Mouse (Mus musculus) kidney, adult 10 weeks (tissue): ENCODE measurements around the gene Hist1h4a. TPM values are rescaled to one million over a fixed set of nuclear protein-coding genes. Genes with fewer than 3 reads are reported as not detected.

Experiments
- polyA plus RNA-seq: library from polyadenylated mRNA; stranded (reverse); fragments of 350-450 nt; fragmentation: Illumina TruSeq; extraction: RNeasy Lipid Tissue Mini Kit (QIAGEN cat#74804); gene quantifications from one replicate; pipeline ENCODE4 v1.2.3, GENCODE M21; 2014; ENCODE audit warnings: low read depth, low replicate concordance

Hist1h4a gene
- not detected for polyA plus RNA-seq

GRCm38 (mm10) chr13:23760972-23761864 is at the start of gene Hist1h4a:
Hist1h4a (minus strand) TSS chr13:23761230.

GRCm38 (mm10) chr13:23806422-23807052 is 45.5 kb upstream of the Hist1h4a start, which contains the start of gene Slc17a2:
Slc17a2 (plus strand) TSS chr13:23806993.

GRCm38 (mm10) chr13:23769613-23770012 is 8.6 kb upstream of the Hist1h4a start, which contains the start of gene Trim38:
Trim38 (plus strand) TSS chr13:23769913.

GRCm38 (mm10) chr13:23763586-23764323 is 2.7 kb upstream of the Hist1h4a start, which contains the start of gene Hist1h1a:
Hist1h1a (plus strand) TSS chr13:23763666.

GRCm38 (mm10) chr13:23761871-23762821 is 1.1 kb upstream of the Hist1h4a start, which contains the start of gene Hist1h3a:
Hist1h3a (minus strand) TSS chr13:23762386.

GRCm38 (mm10) chr13:23756790-23757189 is 4.2 kb downstream of the Hist1h4a start, which contains the start of gene Hist1h4b:
Hist1h4b (plus strand) TSS chr13:23757013.

GRCm38 (mm10) chr13:23752067-23752741 is 8.8 kb downstream of the Hist1h4a start, which contains the start of gene Hist1h3b:
Hist1h3b (plus strand) TSS chr13:23752267.

GRCm38 (mm10) chr13:23750839-23751477 is 10.1 kb downstream of the Hist1h4a start, which contains the start of gene Hist1h2ab:
Hist1h2ab (plus strand) TSS chr13:23751126.

GRCm38 (mm10) chr13:23746201-23747080 is 14.6 kb downstream of the Hist1h4a start, which contains the start of gene Hist1h2bb:
Hist1h2bb (plus strand) TSS chr13:23746734.

GRCm38 (mm10) chr13:23745381-23746161 is 15.5 kb downstream of the Hist1h4a start, which contains the start of gene Hist1h3c:
Hist1h3c (minus strand) TSS chr13:23745602.

GRCm38 (mm10) chr13:23738677-23739068 is 22.4 kb downstream of the Hist1h4a start, which contains the start of gene Hist1h1c:
Hist1h1c (plus strand) TSS chr13:23738808.

Other genes with a start within 250 kb of the Hist1h4a start
- gene Hist1h4h, start 230.2 kb downstream of the Hist1h4a start, polyA plus RNA-seq: not detected
- not detected for gene Hist1h2af, start 227.3 kb downstream of the Hist1h4a start, polyA plus RNA-seq
- not detected for gene Hist1h3g, start 225.8 kb downstream of the Hist1h4a start, polyA plus RNA-seq
- 1.2 TPM for gene Hist1h2bh, start 217.8 kb downstream of the Hist1h4a start, polyA plus RNA-seq
- not detected for gene Hist1h3f, start 217.2 kb downstream of the Hist1h4a start, polyA plus RNA-seq
- not detected for gene Hist1h4f, start 209.6 kb downstream of the Hist1h4a start, polyA plus RNA-seq
- 3.8 TPM for gene Hist1h1d, start 208.0 kb downstream of the Hist1h4a start, polyA plus RNA-seq
- not detected for gene Hist1h3e, start 198.9 kb downstream of the Hist1h4a start, polyA plus RNA-seq
- not detected for gene Hist1h2ae, start 190.0 kb downstream of the Hist1h4a start, polyA plus RNA-seq
- gene Hist1h2bg, start 189.8 kb downstream of the Hist1h4a start, polyA plus RNA-seq: not detected
- not detected for gene Hist1h2bf, start 187.0 kb downstream of the Hist1h4a start, polyA plus RNA-seq
- gene Hist1h2ad, start 186.8 kb downstream of the Hist1h4a start, polyA plus RNA-seq: not detected
- gene Hist1h3d, start 185.5 kb downstream of the Hist1h4a start, polyA plus RNA-seq: 0.49 TPM
- 0.40 TPM for gene Hist1h4d, start 179.6 kb downstream of the Hist1h4a start, polyA plus RNA-seq
- 17.8 TPM for gene Hist1h2be, start 140.1 kb downstream of the Hist1h4a start, polyA plus RNA-seq
- gene Hist1h1e, start 138.7 kb downstream of the Hist1h4a start, polyA plus RNA-seq: 7.7 TPM
- 3.4 TPM for gene Hist1h2ac, start 77.3 kb downstream of the Hist1h4a start, polyA plus RNA-seq
- gene Hist1h2bc, start 77.0 kb downstream of the Hist1h4a start, polyA plus RNA-seq: 366 TPM
- gene Hist1h1t, start 65.4 kb downstream of the Hist1h4a start, polyA plus RNA-seq: not detected
- gene Hist1h4c, start 62.8 kb downstream of the Hist1h4a start, polyA plus RNA-seq: 6.6 TPM
- 29.7 TPM for gene Hfe, start 50.4 kb downstream of the Hist1h4a start, polyA plus RNA-seq
- 67.6 TPM for gene Hist1h1c, start 22.4 kb downstream of the Hist1h4a start, polyA plus RNA-seq
- gene Hist1h3c, start 15.6 kb downstream of the Hist1h4a start, polyA plus RNA-seq: not detected
- not detected for gene Hist1h2bb, start 14.5 kb downstream of the Hist1h4a start, polyA plus RNA-seq
- gene Hist1h2ab, start 10.1 kb downstream of the Hist1h4a start, polyA plus RNA-seq: not detected
- gene Hist1h3b, start 9.0 kb downstream of the Hist1h4a start, polyA plus RNA-seq: not detected
- gene Hist1h4b, start 4.2 kb downstream of the Hist1h4a start, polyA plus RNA-seq: not detected
- not detected for gene Hist1h3a, start 1.2 kb upstream of the Hist1h4a start, polyA plus RNA-seq
- gene Hist1h1a, start 2.4 kb upstream of the Hist1h4a start, polyA plus RNA-seq: not detected
- not detected for gene Trim38, start 8.7 kb upstream of the Hist1h4a start, polyA plus RNA-seq
- gene Slc17a2, start 45.8 kb upstream of the Hist1h4a start, polyA plus RNA-seq: 23.4 TPM
- gene Slc17a3, start 78.2 kb upstream of the Hist1h4a start, polyA plus RNA-seq: 577 TPM
- 1,038 TPM for gene Slc17a1, start 106.5 kb upstream of the Hist1h4a start, polyA plus RNA-seq
- 3.4 TPM for gene Slc17a4, start 153.8 kb upstream of the Hist1h4a start, polyA plus RNA-seq
- not detected for gene Hist1h2ba, start 172.9 kb upstream of the Hist1h4a start, polyA plus RNA-seq
- gene Hist1h2aa, start 173.2 kb upstream of the Hist1h4a start, polyA plus RNA-seq: not detected
- gene Scgn, start 230.0 kb upstream of the Hist1h4a start, polyA plus RNA-seq: not detected